Mouse (Mus musculus) CH12.LX (cell line): ENCODE results near the gene Lss. TPM values are rescaled to one million over a fixed set of nuclear protein-coding genes. Genes with fewer than 3 reads are reported as not detected.

ENCODE experiments used
- DNase-seq: peaks from one replicate; pipeline ENCODE4 v3.0.0-alpha.2; 2013; ENCODE audit errors: extremely low read depth
- H3K27ac ChIP-seq: 2 replicates; pipeline ENCODE4 v1.5.1; 2012; ENCODE audit warnings: low read depth, mild to moderate bottlenecking, control low read depth, moderate library complexity; ENCODE audit not compliant: insufficient read depth
- H3K27me3 ChIP-seq: replicated peaks from 2 replicates; pipeline ENCODE3; 2012; ENCODE audit warnings: inconsistent platforms
- H3K36me3 ChIP-seq, 2 experiments: replicated peaks in 1 of 2; 2 replicates each; pipeline versions ENCODE3 to v1.6.1; 2012; ENCODE audit warnings: inconsistent platforms in 1 of 2, low read length in 1 of 2, mild to moderate bottlenecking in 1 of 2, mixed read lengths in 1 of 2, moderate library complexity in 1 of 2; ENCODE audit not compliant: control insufficient read depth in 1 of 2, insufficient read depth in 1 of 2
- H3K4me1 ChIP-seq, 2 experiments: 2 replicates each; pipeline ENCODE4 v1.6.1; 2012; ENCODE audit warnings: inconsistent platforms in 1 of 2, moderate library complexity in 1 of 2; ENCODE audit not compliant: insufficient read depth in 2 of 2, control insufficient read depth in 1 of 2
- H3K4me2 ChIP-seq: 2 replicates; pipeline ENCODE4 v1.6.1; 2012; ENCODE audit warnings: low read depth, mild to moderate bottlenecking, control low read depth; ENCODE audit not compliant: poor library complexity, insufficient read depth, severe bottlenecking
- H3K4me3 ChIP-seq, 3 experiments: fragments of 150-350 bp in 1 of 3; sonication (generic) in 1 of 3; replicated peaks in 1 of 3; 2 replicates each; pipeline versions ENCODE3 to v1.5.1; 2011 to 2012; ENCODE audit warnings: low read depth in 2 of 3, low read length in 2 of 3, mild to moderate bottlenecking in 2 of 3, moderate library complexity in 2 of 3, control low read depth in 1 of 3, improper control_type of control experiment in 1 of 3, inconsistent platforms in 1 of 3, mixed read lengths in 1 of 3; ENCODE audit not compliant: poor library complexity in 1 of 3
- H3K79me2 ChIP-seq: replicated peaks from 2 replicates; pipeline ENCODE4 v1.6.1; 2012; ENCODE audit warnings: mild to moderate bottlenecking, moderate library complexity; ENCODE audit not compliant: control insufficient read depth, poor library complexity, insufficient read depth, severe bottlenecking; ENCODE audit errors: extremely low read depth
- H3K9ac ChIP-seq: 2 replicates; pipeline ENCODE4 v1.6.1; 2012; ENCODE audit warnings: low read depth, mild to moderate bottlenecking, control low read depth, moderate library complexity; ENCODE audit not compliant: insufficient read depth
- H3K9me3 ChIP-seq: replicated peaks from 2 replicates; pipeline ENCODE3; 2012; ENCODE audit warnings: low read length, inconsistent platforms, mixed read lengths
- CHD1 ChIP-seq: IDR thresholded peaks from 2 replicates; pipeline ENCODE4 v1.6.1; 2012; ENCODE audit warnings: low read depth, low read length, improper control_type of control experiment, inconsistent platforms
- CHD2 ChIP-seq: IDR thresholded peaks from 2 replicates; pipeline ENCODE4 v1.6.1; 2011; ENCODE audit warnings: low read length, improper control_type of control experiment
- CTCF ChIP-seq, 2 experiments: IDR thresholded peaks in 1 of 2; conservative IDR thresholded peaks in 1 of 2; 2 replicates each; pipeline ENCODE4 v1.5.1; 2011 to 2012; ENCODE audit warnings: low read depth in 2 of 2, low read length in 2 of 2, improper control_type of control experiment in 1 of 2, inconsistent platforms in 1 of 2, mild to moderate bottlenecking in 1 of 2, moderate library complexity in 1 of 2
- ELF1 ChIP-seq: IDR thresholded peaks from 2 replicates; pipeline ENCODE4 v1.6.1; 2014; ENCODE audit warnings: low read depth, mild to moderate bottlenecking, inconsistent platforms, low read length, improper control_type of control experiment
- ETS1 ChIP-seq: conservative IDR thresholded peaks from 2 replicates; pipeline ENCODE4 v1.6.1; 2012; ENCODE audit warnings: low read depth, mild to moderate bottlenecking, inconsistent platforms, low read length, improper control_type of control experiment, moderate library complexity
- HCFC1 ChIP-seq: IDR thresholded peaks from 2 replicates; pipeline ENCODE4 v1.6.1; 2012; ENCODE audit warnings: low read depth, mild to moderate bottlenecking, inconsistent platforms, low read length, improper control_type of control experiment
- IRF4 ChIP-seq: IDR thresholded peaks from 2 replicates; pipeline ENCODE4 v1.6.1; 2014; ENCODE audit warnings: low read depth, mild to moderate bottlenecking, inconsistent platforms, low read length, improper control_type of control experiment
- MAZ ChIP-seq: IDR thresholded peaks from 2 replicates; pipeline ENCODE4 v1.6.1; 2012; ENCODE audit warnings: low read depth, mild to moderate bottlenecking, inconsistent platforms, low read length, improper control_type of control experiment, moderate library complexity
- MEF2A ChIP-seq: IDR thresholded peaks from 2 replicates; pipeline ENCODE4 v1.6.1; 2014; ENCODE audit warnings: low read depth, mild to moderate bottlenecking, inconsistent platforms, low read length, improper control_type of control experiment, borderline replicate concordance
- POLR2AphosphoS2 ChIP-seq: IDR thresholded peaks from 2 replicates; pipeline ENCODE4 v1.6.1; 2011; ENCODE audit warnings: low read depth, low read length, improper control_type of control experiment
- RAD21 ChIP-seq: IDR thresholded peaks from 2 replicates; pipeline ENCODE4 v1.6.1; 2011; ENCODE audit warnings: low read depth, mild to moderate bottlenecking, low read length, improper control_type of control experiment, moderate library complexity
- RCOR1 ChIP-seq: conservative IDR thresholded peaks from 2 replicates; pipeline ENCODE4 v1.6.1; 2012; ENCODE audit warnings: low read depth, mild to moderate bottlenecking, inconsistent platforms, low read length, improper control_type of control experiment
- TBP ChIP-seq: conservative IDR thresholded peaks from 2 replicates; pipeline ENCODE4 v1.6.1; 2011; ENCODE audit warnings: low read depth, low read length, improper control_type of control experiment
- TCF12 ChIP-seq: IDR thresholded peaks from 2 replicates; pipeline ENCODE4 v1.6.1; 2014; ENCODE audit warnings: low read depth, mild to moderate bottlenecking, inconsistent platforms, low read length, improper control_type of control experiment
- UBTF ChIP-seq: IDR thresholded peaks from 2 replicates; pipeline ENCODE4 v1.6.1; 2012; ENCODE audit warnings: low read depth, mild to moderate bottlenecking, inconsistent platforms, low read length, improper control_type of control experiment, moderate library complexity
- ZC3H11A ChIP-seq: IDR thresholded peaks from 2 replicates; pipeline ENCODE4 v1.6.1; 2012; ENCODE audit warnings: low read depth, mild to moderate bottlenecking, inconsistent platforms, low read length, improper control_type of control experiment
- ZKSCAN1 ChIP-seq: IDR thresholded peaks from 2 replicates; pipeline ENCODE4 v1.6.1; 2012; ENCODE audit warnings: low read depth, inconsistent platforms, low read length, improper control_type of control experiment, borderline replicate concordance
- dilution Hi-C: fragments of 300-500 bp; cut with MboI; formaldehyde crosslinking; loops from 2 replicates; pipeline ENCODE4 v1.14.3; 2020; ENCODE audit warnings: low sequenced_read_pairs; ENCODE audit not compliant: extremely low pct_unique_long_range_greater_than_20kb, extremely low pct_ligation_motif_present
- in situ Hi-C: fragments of 300-500 bp; cut with MboI; formaldehyde crosslinking; loops from 3 replicates; pipeline ENCODE4 v1.14.3; 2019; ENCODE audit warnings: low sequenced_read_pairs, low pct_ligation_motif_present, low pct_unique_long_range_greater_than_20kb, mixed read lengths
- polyA plus RNA-seq: library from polyadenylated mRNA; unstranded; fragments of >175 nt; gene quantifications from 2 replicates; pipeline ENCODE4 v1.2.1, GENCODE M21; 2012; ENCODE audit warnings: low read depth; ENCODE audit not compliant: insufficient read length
- total RNA-seq, 2 experiments: library from RNA; depleted of rRNA; stranded (reverse); fragments of 300-350 nt in 1 of 2; fragments of >200 nt in 1 of 2; gene quantifications; 2 replicates each; pipeline ENCODE4 v1.2.3; 2012 to 2014

Lss gene
- total and polyA plus RNA-seq, 3 experiments = 28.8 to 89.6 (median 37.7) TPM

DNA sequence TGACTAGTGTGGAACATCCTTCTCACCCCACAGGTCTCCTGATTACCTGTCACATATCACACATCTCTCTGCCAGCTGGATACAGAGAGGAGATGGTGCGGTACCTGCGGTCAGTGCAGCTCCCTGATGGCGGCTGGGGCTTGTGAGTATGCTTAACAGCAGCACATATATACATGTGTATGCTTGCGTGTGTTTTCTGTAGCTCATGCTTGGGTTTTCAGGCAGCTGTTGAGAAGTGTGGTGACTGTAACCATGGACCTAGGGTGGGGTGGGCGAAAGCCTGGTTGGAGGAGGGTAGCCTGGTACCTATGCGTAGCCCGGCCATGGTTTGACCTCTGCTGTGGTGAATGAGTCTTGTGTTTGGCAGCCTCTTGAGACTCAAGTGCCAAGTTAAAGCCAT lies 4.1 kb downstream of the Lss start:
- no peak for DNase-seq
- peaks cover 2 to 25% of the 10 kb centered on the region in 2 experiments; a peak in 2 of 4 replicates for H3K4me1 ChIP-seq
- in situ Hi-C loops = loop anchor here (10.0 kb wide), 1 partner anchor 61 kb away; no protein-coding TSS in a partner anchor
- no peak overlapping the region for H3K4me3 ChIP-seq
- peaks cover 62 to 76% of the 10 kb centered on the region in 2 experiments for H3K36me3 ChIP-seq
- H3K79me2 ChIP-seq = 0 out of 2 replicates have a peak, but pooled peaks cover 2% of the 10 kb centered on the region
- H3K4me2 ChIP-seq = no peak overlapping the region
- no peaks in the 10 kb centered on the region for H3K27me3 ChIP-seq
- no peaks in the 10 kb centered on the region for H3K9me3 ChIP-seq
- H3K27ac ChIP-seq = no peak overlapping the region
- dilution Hi-C loops = no loop called here
- H3K9ac ChIP-seq = no peak overlapping the region
- no peak for TF ChIP-seq UBTF
- no peak for TF ChIP-seq TBP
- TF ChIP-seq ZC3H11A = no peak
- TF ChIP-seq MEF2A = no peak
- TF ChIP-seq ETS1 = no peak
- TF ChIP-seq ZKSCAN1 = no peak
- no peak for TF ChIP-seq CHD1
- TF ChIP-seq RAD21 = no peak
- TF ChIP-seq MAZ = no peak
- no peak for TF ChIP-seq TCF12
- TF ChIP-seq IRF4 = no peak
- TF ChIP-seq HCFC1 = no peak

DNA sequence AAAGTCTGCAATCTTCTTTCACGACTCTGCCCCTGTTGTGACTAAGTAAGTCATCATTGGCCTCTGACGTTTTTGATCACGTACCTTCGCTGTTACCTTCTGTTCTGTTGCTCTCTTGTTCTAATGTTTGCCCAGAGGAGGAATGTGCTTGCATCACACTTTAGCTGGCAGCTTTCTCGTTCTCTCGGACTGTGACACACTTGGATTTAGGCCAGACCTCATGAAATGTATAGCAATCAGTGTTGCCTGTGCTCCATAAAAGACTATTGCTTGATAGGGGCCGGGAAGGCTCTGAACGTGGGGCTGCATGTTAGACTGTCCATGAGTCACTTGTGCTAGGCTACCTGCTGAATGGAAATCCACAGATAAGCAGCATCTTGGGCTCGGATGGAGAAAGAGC lies 6.2 kb downstream of the Lss start:
- Histone ChIP-seq H3K27ac (no peak overlapping the region), H3K79me2 (no peaks in the 10 kb centered on the region), H3K27me3 (no peaks in the 10 kb centered on the region), H3K4me1 (peaks cover 0 to 23% of the 10 kb centered on the region in 2 experiments; a peak in 2 of 4 replicates), H3K9ac (no peak overlapping the region), H3K36me3 (peaks cover 82 to 96% of the 10 kb centered on the region in 2 experiments), H3K4me2 (no peak overlapping the region), H3K4me3 (no peak overlapping the region), H3K9me3 (no peaks in the 10 kb centered on the region)
- DNase-seq = no peak
- dilution Hi-C loops (no loop called here), in situ Hi-C loops (loop anchor here (10.0 kb wide), 1 partner anchor 63 kb away; no protein-coding TSS in a partner anchor)
- TF ChIP-seq CTCF (conservative IDR thresholded peaks at IDR 0.05 in 1 of 2, IDR thresholded peaks at IDR 0.05 in 1 of 2; ENCODE audit: low read depth in 2 of 2, low read length in 2 of 2) (no peak), ELF1 (no peak), POLR2AphosphoS2 (no peak), UBTF (no peak), ZKSCAN1 (no peak), RCOR1 (no peak), CHD1 (no peak), CHD2 (no peak), ZC3H11A (no peak)
